Mouse (Mus musculus): Measurements from ENCODE around the gene Tnxb. TPM values are rescaled to one million over a fixed set of nuclear protein-coding genes. Genes with fewer than 3 reads are reported as not detected.

The Tnxb gene
- polyA plus RNA-seq, 1 experiment, result 0.77 TPM

- Histone ChIP-seq H3K4me3 (ENCODE audit: control insufficient read depth, low read depth, low read length) (no peak overlapping the region), H3K36me3 (ENCODE audit: control insufficient read depth, insufficient read depth, low read length) (no peaks in the 10 kb centered on the region), H3K4me1 (ENCODE audit: control insufficient read depth, insufficient read depth, low read length) (peaks cover 21% of the 10 kb centered on the region), H3K27ac (ENCODE audit: control insufficient read depth, insufficient read depth, low read depth, low read length) (peak overlapping the region; percentile 19; the same call in 1 of the 2 replicates), H3K27me3 (ENCODE audit: control insufficient read depth, insufficient read depth, low read length) (no peaks in the 10 kb centered on the region; the same call in 1 of the 2 replicates)
- TF ChIP-seq CTCF (IDR thresholded peaks at IDR 0.05; ENCODE audit: control insufficient read depth, insufficient read depth, insufficient replicate concordance, low read depth, low read length) (no peak), POLR2A (IDR thresholded peaks at IDR 0.05; ENCODE audit: control insufficient read depth, low read depth, low read length) (no peak)
Observed at GRCm38 (mm10) chr17:34676671-34677070, 6.3 kb downstream of the Tnxb start.

GRCm38 (mm10) chr17:34680191-34680590 lies 9.9 kb downstream of the Tnxb start:
- Histone ChIP-seq H3K27ac (ENCODE audit: control insufficient read depth, insufficient read depth, low read depth, low read length) (no peak overlapping the region), H3K36me3 (ENCODE audit: control insufficient read depth, insufficient read depth, low read length) (no peaks in the 10 kb centered on the region), H3K27me3 (ENCODE audit: control insufficient read depth, insufficient read depth, low read length) (no peaks in the 10 kb centered on the region), H3K4me1 (ENCODE audit: control insufficient read depth, insufficient read depth, low read length) (peaks cover 18% of the 10 kb centered on the region), H3K4me3 (ENCODE audit: control insufficient read depth, low read depth, low read length) (peak overlapping the region; percentile 15)
- TF ChIP-seq POLR2A (IDR thresholded peaks at IDR 0.05; ENCODE audit: control insufficient read depth, low read depth, low read length) (no peak), CTCF (IDR thresholded peaks at IDR 0.05; ENCODE audit: control insufficient read depth, insufficient read depth, insufficient replicate concordance, low read depth, low read length) (no peak)

DNA sequence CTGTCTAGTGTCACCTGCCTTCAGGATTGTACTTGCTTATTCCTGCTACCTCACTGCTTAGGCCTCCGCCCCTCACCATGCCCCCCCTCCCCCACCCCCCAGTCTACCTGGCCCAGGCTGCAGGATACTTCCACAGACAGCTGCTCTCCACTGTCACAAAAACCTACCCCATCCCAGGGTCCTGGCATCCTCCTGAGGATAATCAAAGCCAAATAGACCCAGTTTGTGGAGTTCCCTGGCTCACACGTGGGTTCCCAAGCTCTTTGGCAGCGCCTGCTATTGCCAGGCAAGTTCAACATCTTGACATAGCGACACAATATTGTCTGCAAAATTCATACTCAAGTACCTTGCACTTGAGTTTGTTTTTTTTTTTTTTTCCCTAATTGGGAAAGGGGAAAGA lies 10.3 kb downstream of the Tnxb start:
- Histone ChIP-seq H3K4me3 (ENCODE audit: control insufficient read depth, low read depth, low read length) (no peak overlapping the region), H3K27ac (ENCODE audit: control insufficient read depth, insufficient read depth, low read depth, low read length) (no peak overlapping the region), H3K4me1 (ENCODE audit: control insufficient read depth, insufficient read depth, low read length) (peaks cover 16% of the 10 kb centered on the region), H3K36me3 (ENCODE audit: control insufficient read depth, insufficient read depth, low read length) (no peaks in the 10 kb centered on the region), H3K27me3 (ENCODE audit: control insufficient read depth, insufficient read depth, low read length) (no peaks in the 10 kb centered on the region)
- TF ChIP-seq POLR2A (IDR thresholded peaks at IDR 0.05; ENCODE audit: control insufficient read depth, low read depth, low read length), result no peak
- TF ChIP-seq CTCF (IDR thresholded peaks at IDR 0.05; ENCODE audit: control insufficient read depth, insufficient read depth, insufficient replicate concordance, low read depth, low read length), result no peak

- Histone ChIP-seq H3K27me3 (ENCODE audit: control insufficient read depth, insufficient read depth, low read length) (no peaks in the 10 kb centered on the region), H3K36me3 (ENCODE audit: control insufficient read depth, insufficient read depth, low read length) (no peaks in the 10 kb centered on the region), H3K4me1 (ENCODE audit: control insufficient read depth, insufficient read depth, low read length) (peaks cover 16% of the 10 kb centered on the region), H3K27ac (ENCODE audit: control insufficient read depth, insufficient read depth, low read depth, low read length) (peak overlapping the region; percentile 3; the same call in 1 of the 2 replicates), H3K4me3 (ENCODE audit: control insufficient read depth, low read depth, low read length) (no peak overlapping the region)
- TF ChIP-seq CTCF (IDR thresholded peaks at IDR 0.05; ENCODE audit: control insufficient read depth, insufficient read depth, insufficient replicate concordance, low read depth, low read length), result no peak
- TF ChIP-seq POLR2A (IDR thresholded peaks at IDR 0.05; ENCODE audit: control insufficient read depth, low read depth, low read length), result no peak
Observed at GRCm38 (mm10) chr17:34681132-34681571, 10.8 kb downstream of the Tnxb start.

GRCm38 (mm10) chr17:34681881-34682536 lies 11.7 kb downstream of the Tnxb start:
- no peaks in the 10 kb centered on the region for H3K27me3 ChIP-seq (ENCODE audit: control insufficient read depth, insufficient read depth, low read length)

GRCm38 (mm10) chr17:34683179-34683578 lies 12.8 kb downstream of the Tnxb start:
- Histone ChIP-seq H3K27ac (ENCODE audit: control insufficient read depth, insufficient read depth, low read depth, low read length) (peak overlapping the region; percentile 55; the same call in 1 of the 2 replicates), H3K27me3 (ENCODE audit: control insufficient read depth, insufficient read depth, low read length) (no peaks in the 10 kb centered on the region), H3K4me3 (ENCODE audit: control insufficient read depth, low read depth, low read length) (no peak overlapping the region), H3K36me3 (ENCODE audit: control insufficient read depth, insufficient read depth, low read length) (no peaks in the 10 kb centered on the region), H3K4me1 (ENCODE audit: control insufficient read depth, insufficient read depth, low read length) (peaks cover 16% of the 10 kb centered on the region)
- TF ChIP-seq POLR2A (IDR thresholded peaks at IDR 0.05; ENCODE audit: control insufficient read depth, low read depth, low read length) (no peak), CTCF (IDR thresholded peaks at IDR 0.05; ENCODE audit: control insufficient read depth, insufficient read depth, insufficient replicate concordance, low read depth, low read length) (no peak)

More at GRCm38 (mm10) chr17:34681881-34682536, 11.7 kb downstream of the Tnxb start:
- Histone ChIP-seq H3K4me3 (ENCODE audit: control insufficient read depth, low read depth, low read length) (no peak overlapping the region), H3K36me3 (ENCODE audit: control insufficient read depth, insufficient read depth, low read length) (no peaks in the 10 kb centered on the region), H3K27ac (ENCODE audit: control insufficient read depth, insufficient read depth, low read depth, low read length) (no peak overlapping the region), H3K4me1 (ENCODE audit: control insufficient read depth, insufficient read depth, low read length) (peaks cover 16% of the 10 kb centered on the region)
- TF ChIP-seq CTCF (IDR thresholded peaks at IDR 0.05; ENCODE audit: control insufficient read depth, insufficient read depth, insufficient replicate concordance, low read depth, low read length) (no peak), POLR2A (IDR thresholded peaks at IDR 0.05; ENCODE audit: control insufficient read depth, low read depth, low read length) (no peak)

GRCm38 (mm10) chr17:34683686-34684220 lies 13.4 kb downstream of the Tnxb start:
- Histone ChIP-seq H3K4me1 (ENCODE audit: control insufficient read depth, insufficient read depth, low read length) (peaks cover 16% of the 10 kb centered on the region), H3K27ac (ENCODE audit: control insufficient read depth, insufficient read depth, low read depth, low read length) (peak overlapping the region; percentile 55; the same call in 1 of the 2 replicates), H3K36me3 (ENCODE audit: control insufficient read depth, insufficient read depth, low read length) (no peaks in the 10 kb centered on the region), H3K4me3 (ENCODE audit: control insufficient read depth, low read depth, low read length) (no peak overlapping the region), H3K27me3 (ENCODE audit: control insufficient read depth, insufficient read depth, low read length) (no peaks in the 10 kb centered on the region)
- TF ChIP-seq CTCF (IDR thresholded peaks at IDR 0.05; ENCODE audit: control insufficient read depth, insufficient read depth, insufficient replicate concordance, low read depth, low read length) (no peak), POLR2A (IDR thresholded peaks at IDR 0.05; ENCODE audit: control insufficient read depth, low read depth, low read length) (no peak)

All from testis, adult 2 months (tissue).